Mouse (Mus musculus): Measurements from ENCODE around the gene Zbtb20. TPM values are rescaled to one million over a fixed set of nuclear protein-coding genes. Genes with fewer than 3 reads are reported as not detected.

The Zbtb20 gene
- total RNA-seq, 2 experiments from 2014 or later, result 317 to 369 TPM

DNA sequence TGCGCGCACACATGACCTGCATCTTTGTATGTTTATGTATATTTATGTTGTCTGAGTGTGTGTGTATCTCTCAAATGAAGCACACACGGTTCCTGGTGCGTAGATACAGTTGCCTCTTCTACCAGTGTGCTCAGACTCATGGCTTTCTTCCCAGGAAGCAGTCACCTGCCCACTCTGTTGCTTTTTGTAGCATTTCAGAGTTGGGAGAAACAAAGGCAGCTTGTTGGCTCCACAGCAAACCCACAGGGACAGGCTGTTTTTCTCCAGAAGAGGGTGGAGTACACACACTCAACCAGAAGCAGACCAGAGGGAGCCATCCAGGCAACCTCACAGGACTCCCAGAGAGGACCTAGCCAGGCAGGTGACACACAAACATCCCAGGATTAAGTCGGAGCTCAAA lies 750.3 kb downstream of the Zbtb20 start:
- DNase-seq (ENCODE audit: low spot score in 2 of 2), result peak in 1 of 2 experiments; percentile 67

DNA sequence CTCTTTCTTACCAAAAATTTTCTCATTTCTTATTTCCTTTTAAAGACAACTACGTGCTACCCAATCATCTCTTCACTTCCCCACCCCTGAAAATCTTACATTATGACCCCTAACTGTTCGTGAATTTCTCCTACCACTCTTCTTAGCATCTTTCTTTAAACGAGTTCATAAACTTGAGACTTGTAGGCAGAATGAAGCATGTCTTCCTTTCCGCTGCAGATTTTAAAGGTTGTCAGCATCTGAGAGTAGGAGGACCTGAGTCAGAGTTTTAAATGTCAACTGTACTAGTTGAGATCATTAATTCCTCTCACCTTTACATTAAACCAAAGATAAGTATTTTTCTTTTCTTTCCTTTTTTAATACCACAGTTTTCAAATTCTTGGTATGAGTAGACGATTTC lies 753.0 kb downstream of the Zbtb20 start:
- no peak for DNase-seq (ENCODE audit: low spot score in 2 of 2)

DNA sequence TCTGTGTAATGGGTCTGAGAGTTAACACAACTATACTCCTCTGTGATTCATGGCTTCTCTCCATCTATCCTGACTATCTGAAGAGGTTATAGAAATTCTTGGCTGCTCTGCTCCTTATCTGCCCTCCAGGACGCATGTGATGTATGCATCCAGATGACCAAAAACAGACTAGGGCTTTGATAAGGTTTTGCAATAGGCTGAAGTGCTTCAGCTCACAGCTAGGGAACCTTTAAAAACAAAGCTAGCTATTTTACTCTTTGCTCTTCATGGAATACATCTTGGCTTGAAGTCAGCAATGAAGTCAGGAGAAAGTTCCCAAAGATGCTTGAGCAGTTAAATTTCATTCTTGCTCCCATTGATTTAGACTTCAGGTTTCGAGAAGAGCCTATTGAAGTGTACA lies 756.1 kb downstream of the Zbtb20 start:
- DNase-seq (ENCODE audit: low spot score in 2 of 2), result no peak

DNA sequence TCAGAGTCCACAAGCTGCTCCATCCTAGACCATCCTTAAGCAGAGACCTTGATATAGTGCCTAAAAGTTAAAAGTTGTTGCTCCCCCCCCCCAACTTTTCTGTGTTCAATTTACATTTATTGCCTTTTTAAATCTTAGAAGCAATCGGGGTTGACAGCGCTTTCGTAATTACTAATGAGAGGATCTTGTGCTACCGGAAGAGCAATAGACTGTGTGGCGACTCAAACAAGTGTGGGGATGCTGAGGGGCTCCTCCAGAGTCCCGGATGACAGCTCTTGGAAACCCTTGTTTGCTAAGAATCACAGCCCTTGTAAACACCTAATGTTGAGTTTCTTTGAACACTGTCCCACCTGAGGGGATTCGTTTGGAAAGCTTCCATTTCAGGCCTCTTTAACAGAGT lies 758.4 kb downstream of the Zbtb20 start:
- DNase-seq (ENCODE audit: low spot score in 2 of 2), result no peak

DNA sequence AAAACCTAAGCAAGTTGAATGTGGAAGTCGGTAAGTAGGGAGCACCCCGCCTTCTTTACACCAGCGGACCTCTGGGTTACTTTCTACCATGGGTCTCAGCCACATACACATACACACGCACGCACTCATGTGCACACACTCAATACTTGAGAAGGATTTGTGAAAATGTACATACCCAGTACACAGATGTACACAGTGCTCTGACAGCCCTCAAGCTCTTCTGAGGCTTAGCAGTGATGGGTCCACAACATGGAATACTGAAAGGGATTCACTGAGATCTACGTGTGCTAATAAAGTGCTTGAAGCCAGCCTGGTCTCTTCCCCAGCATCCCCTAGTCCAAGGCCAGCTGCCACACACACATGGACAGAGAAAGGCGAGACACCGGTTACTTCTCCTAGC lies 761.6 kb downstream of the Zbtb20 start:
- DNase-seq (ENCODE audit: low spot score in 2 of 2), result peak in 1 of 2 experiments; percentile 42

DNA sequence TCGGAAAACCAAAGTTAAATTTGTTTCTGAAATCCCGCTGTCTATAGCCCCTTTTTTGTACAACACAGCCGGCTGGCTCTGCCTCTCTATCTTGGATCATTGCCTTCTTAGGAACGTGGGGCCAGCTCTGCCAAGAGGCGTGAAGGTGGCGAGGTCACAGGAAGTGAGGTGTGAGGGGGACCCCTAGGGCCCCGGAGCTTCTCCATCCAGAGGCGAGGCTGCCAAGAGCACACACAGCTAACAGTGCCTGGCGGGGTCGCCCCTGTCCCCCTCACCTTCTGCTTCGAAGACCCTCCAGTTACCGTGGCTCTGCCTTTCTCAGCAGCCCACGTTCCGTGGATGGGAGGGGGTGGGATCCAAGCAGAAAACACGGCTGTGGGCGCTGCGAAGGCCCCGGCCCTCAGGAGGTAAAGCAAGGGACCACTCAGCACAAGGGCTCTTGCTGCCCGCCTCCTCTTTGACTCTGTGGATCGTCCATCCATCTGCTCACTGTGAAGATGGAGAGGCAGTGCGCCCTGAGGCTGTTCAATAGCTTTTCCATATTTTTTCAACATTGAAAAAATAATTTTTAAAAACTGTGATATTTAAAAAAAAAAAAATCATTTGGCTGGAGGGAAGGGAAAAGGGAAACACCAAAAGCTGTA lies 762.8 kb downstream of the Zbtb20 start:
- DNase-seq (ENCODE audit: low spot score in 2 of 2), result peak in 1 of 2 experiments; percentile 38

DNA sequence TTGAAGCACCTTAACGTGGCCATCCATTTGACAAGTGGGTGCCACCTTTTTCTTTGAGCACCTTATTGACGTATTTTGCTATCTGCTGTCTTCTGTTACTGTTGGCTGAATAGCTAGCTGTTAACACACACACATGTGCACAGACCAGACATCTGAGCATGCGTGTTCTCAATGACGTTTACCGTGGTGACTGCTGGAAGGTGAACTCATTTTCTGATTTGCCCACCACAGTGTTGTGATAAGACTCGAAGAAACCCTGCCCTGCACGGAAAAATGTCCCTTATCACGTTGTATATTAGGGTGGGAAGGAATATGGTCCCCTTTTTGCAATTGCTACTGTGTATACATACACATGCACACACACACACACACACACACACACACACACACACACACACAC lies 765.5 kb downstream of the Zbtb20 start:
- no peak for DNase-seq (ENCODE audit: low spot score in 2 of 2)

DNA sequence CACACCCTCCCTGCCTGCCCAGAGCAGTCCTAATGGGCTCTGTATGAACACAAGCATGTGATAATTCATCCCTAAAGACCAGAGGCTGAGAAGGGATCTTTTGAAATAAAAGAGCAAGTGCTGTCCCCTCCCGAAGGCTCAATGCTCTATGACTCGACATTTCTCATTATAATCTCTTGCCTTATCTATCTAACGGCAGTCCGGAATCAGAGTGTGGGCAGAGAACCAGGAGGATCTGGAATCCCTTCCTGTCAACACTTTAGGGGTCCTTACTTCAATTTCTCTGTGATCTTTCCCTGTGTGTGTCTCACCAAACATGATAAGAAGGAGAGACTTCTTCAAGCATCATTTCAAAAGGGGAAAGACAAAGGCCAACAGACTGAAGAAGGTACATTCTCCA lies 770.2 kb downstream of the Zbtb20 start:
- DNase-seq (ENCODE audit: low spot score in 2 of 2), result no peak

DNA sequence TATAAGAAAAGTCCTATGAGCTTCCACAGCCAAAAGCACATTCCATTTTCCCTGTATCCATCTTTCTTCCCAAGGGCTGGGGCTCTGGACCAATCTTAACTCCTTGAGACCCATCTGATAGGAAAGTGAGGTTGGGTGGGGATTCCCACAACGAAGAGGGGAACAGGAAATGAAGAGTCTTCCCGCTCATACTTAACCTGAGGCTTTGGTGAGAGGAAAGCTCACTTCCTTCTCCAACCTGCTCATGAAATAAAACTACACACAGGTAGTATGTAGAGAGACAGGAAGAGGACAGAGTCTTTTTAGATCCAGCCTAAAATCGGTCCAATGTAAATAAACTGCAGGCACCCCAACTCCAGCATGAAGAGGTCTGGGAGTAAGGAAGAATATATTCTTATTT lies 771.3 kb downstream of the Zbtb20 start:
- DNase-seq (ENCODE audit: low spot score in 2 of 2), result no peak

DNA sequence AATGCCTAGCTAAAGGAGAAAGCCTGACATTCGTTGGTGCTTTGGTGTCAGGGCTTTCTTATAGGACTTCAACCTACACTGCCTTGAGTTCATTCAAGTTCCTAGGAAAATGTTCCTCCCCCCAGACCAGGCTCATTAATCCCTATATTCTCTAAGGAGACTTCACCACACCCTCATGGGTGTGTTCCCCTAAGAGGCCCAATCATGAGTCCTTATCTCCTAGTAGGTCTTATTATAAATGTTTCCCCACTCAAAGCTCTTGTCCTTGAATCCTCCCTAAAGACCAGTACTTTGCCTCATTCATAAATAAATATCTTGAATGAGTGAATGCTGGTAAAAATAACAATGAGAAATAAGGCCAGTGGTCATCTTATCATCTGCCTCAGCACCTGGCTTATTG lies 772.0 kb downstream of the Zbtb20 start:
- DNase-seq (ENCODE audit: low spot score in 2 of 2), result no peak

DNA sequence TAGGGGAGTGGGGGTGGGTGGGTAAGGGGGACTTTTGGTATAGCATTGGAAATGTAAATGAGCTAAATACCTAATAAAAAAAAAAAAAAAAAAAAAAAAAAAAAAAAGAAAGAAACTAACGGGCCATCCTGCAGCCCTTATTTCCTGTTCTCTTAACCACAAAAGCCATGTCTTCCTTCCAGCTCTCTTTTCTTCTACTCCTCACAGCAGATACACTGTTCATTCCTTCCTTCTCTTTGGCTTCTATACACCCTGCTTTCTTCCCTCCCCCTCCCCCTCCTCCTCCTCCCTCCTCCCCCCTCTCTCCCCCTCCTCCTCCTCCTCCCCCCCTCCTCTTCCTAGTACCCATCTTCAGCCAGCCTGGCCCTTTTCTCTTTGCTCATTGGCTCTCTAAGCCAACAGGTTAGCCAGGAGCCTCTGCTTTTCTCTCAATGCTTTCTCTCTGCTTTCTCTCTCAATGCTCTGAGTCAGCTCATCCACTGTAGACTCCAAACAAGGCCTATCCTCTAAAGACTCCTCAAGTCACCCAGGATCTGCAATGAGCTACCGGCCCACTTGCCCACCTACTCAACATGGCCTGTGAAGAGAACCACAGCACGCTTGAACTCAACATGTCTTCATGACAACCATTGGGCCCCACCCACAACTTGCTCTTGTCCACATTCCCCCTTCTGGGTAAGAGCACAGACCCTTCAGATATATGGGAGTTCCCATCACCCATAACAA lies 774.8 kb downstream of the Zbtb20 start:
- no peak for DNase-seq (ENCODE audit: low spot score in 2 of 2)

DNA sequence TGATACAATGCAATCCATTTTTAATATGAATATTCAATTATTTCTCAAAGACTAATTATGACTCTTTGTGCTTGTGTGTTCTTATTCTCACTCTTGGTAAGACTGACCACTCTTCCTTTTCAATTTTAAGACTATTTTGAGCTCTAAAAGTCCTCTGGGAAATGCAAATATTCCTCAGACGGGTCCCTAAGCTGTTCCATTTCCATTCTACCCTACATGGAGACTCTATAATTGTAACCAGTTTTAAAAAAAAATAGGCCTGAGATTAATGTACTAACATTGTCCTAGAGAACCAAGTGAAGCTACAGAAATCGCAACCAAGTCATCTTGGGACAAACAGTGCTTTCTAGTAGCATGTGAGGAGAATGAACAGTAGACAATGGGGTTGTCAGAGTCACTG lies 777.6 kb downstream of the Zbtb20 start:
- DNase-seq (ENCODE audit: low spot score in 2 of 2), result no peak

DNA sequence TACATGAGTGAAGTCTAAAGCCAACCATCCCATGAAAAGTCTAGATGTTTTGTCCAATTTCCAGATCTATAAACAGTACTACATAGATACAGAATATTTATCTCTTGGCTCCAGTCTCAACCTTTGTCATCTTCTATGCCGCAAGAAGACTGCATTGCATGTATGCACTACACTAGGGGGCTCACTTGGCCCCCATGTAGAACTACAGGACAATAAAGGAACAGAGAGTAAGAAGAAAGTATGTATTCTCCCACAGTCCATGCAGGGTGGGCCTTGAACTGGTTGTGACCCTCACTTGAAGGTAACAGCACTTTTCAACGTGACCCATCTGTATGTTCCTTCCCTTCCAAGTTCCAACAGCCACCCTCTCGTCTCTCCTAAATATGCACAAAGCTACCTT lies 778.6 kb downstream of the Zbtb20 start:
- no peak for DNase-seq (ENCODE audit: low spot score in 2 of 2)

DNA sequence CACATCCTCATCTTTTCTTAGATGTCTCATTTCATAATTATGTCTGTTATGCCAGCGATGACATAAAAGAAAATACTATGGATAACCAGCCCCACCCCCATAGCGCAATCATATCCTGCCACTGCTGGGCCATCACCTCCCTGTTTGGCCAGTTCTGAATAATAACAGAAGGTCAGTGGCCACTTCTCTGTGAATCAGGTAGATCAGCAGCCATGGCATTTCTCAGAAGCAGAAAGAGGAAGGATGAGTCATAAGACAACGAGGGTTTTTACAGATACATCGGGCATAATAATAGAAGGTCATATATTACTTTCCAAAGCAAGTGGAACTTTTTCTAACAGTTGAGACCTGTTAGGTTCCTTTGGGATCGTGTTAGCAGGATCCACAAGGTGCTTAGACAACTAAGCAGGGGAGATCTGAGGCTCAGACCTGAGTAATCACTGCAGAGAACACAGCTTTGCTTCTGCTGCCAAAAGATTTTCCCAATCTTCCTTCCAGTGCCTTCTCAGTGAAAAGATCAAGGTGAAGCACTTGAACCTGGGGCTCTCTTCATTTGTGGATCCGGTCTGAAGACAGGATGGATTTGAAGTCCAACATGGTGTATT lies 779.6 kb downstream of the Zbtb20 start:
- DNase-seq (ENCODE audit: low spot score in 2 of 2), result no peak

DNA sequence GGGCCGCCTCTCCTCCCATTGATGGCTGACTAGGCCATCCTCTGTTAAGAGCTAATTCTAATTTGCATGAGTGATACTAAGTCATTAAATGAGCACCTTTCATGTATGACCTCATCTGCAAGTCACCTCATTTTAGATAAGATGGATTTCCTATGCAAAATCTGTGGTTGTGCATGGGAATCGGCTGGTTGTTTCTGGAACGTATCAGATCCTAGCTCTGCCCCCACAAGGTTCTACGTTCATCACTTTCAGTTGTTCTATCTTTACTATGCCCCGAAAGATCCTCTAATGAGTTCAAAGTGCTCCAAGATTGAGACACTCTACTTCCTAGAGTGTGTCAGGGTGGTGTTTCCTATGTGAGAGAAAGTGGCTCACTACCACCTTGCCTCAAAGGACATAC lies 785.9 kb downstream of the Zbtb20 start:
- no peak for DNase-seq (ENCODE audit: low spot score in 2 of 2)

DNA sequence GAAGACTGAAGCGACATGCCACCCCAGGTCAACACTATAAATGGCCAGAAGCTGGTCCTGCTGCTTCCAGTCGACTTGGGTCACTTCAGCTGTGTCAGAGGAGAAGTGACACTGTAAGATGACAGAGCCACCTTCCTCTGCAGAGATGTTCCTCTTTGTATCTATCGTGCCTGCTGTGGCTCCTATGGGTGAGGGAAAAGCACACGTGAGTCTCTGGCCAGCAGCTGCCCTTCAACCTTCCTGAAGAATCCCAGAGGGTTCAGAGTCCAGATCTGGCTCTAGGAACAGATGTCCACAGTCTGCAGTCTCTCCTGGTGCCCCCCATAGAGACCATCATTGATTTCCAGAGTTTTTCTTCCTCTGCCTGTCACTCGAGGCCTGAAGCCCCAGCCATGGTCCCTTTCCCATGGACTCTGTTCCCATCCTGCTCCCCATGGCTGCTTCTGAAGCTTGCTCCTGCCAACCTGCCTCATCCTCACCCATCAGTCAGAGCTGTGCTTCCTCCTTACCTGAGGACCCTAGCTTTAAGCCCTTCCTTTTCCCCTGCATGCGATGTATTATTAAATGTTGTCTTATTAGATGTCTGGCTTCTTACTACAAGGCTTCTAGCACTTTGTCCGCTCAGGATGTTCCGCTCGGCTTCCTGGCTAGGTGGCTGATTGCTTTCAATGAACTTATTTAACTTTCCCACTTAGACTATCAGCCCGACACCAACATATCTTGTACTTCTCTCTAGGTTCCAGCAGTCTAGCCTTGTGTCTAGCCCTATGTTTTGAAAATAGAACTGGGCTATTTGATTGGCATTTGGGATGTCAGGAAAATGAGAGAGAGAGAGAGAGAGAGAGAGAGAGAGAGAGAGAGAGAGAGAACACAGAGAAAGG lies 786.7 kb downstream of the Zbtb20 start:
- no peak for DNase-seq (ENCODE audit: low spot score in 2 of 2)

DNA sequence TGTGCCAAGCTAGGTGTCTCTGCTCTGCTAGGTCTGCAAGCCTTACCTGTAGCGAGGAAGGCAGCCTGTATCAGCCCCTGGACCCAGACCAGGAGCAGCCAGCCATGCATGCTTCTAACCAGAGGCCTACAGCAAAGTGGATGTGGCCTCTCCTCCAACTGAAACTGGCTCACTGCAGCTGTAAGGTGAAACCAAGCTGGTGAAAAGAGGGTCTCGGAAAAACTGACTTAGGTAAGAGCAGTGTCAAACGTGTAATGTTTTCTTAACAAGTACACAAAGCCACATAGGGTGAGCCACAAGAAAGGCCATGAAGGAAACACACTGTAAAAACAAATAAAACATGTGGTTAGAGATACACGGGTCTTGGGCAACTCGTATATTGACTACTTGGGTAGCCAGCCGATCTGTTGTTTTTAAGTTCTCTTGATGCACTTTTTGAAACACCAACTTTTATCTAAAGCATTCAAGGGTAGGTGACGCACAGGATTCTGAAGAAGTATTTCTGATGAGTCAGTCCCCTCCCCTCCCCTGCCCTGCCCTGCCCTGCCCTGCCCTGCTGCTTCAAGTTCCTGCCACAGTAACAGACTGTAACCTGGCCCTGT lies 788.4 kb downstream of the Zbtb20 start, which contains the start of gene Tigit:
Gene Tigit, minus strand, starts transcription at position 169 of the 602 bp plus-strand sequence.
- no peak for DNase-seq (ENCODE audit: low spot score in 2 of 2)

DNA sequence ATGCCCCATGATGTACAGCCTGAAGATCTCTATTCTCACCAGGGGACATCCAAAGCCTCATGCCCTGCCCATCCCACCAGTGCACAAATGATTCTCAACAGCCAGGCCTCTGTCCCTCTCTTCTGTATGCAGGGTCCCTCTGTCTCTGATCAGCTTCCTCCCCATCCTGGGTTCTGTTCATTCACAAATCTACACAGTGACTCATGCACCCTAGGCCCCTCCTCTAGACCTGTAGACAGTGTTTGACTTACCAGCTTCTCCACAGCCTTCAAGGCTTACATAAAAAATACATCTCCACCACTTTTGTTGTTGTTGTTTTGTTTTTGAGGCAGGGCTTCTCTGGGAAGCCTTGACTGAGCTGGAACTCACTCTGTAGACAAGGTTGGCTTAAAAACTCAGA lies 789.2 kb downstream of the Zbtb20 start:
- no peak for DNase-seq (ENCODE audit: low spot score in 2 of 2)

DNA sequence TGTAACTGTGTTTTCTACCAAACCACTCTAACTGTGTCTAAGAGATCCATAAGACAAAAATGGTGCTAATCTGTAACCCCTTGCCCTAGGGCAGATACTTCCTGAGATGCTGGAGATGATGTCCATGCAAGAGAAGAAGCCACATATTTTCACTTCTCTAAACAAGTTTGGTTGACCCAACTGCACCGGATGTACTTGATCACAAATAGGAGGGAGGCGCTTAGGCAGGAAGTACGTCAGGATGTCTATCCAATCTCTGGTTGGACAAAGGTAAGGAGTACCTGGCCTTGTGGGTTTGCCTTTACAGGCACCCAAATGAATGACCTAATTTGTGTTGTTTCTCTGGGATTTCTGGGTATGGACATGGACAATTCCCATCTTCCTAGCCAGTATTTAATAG lies 792.6 kb downstream of the Zbtb20 start:
- no peak for DNase-seq (ENCODE audit: low spot score in 2 of 2)

DNA sequence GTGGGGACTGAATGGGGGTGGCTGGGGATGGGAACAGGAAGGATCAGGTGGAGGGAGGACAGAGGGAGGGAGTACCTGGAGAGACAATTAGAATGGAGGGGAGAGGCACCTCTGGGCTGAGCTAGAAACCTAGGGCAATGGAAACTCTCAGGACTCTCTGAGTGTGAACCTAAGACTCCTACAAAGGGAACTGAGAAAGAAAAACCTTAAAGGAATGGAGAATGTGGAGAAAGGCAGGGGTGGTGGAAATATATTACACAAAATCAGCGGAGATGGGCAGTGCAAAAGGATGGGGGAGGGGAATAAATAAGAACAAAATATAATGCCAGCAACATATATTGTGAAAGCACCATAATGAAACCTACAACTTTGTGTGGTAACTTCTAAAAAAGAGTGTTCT lies 796.3 kb downstream of the Zbtb20 start:
- no peak for DNase-seq (ENCODE audit: low spot score in 2 of 2)

DNA sequence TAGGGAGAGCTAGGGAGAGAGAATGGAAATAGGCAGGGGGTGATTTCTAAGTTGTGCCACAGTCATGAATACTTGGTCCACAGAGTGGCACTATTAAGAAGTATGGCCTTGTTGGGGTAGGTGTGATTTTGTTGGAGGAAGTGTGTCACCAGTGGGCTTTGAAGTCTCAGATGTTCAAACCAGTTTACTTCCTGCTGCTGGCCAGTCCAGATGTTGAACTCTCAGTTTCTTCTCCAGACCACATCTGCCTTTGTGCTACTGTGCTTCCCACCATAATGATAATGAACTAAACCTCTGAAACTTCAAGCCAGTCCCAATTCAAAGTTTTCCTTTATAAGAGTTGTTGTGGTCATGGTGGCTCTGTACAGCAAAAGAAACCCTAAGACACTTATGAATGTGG lies 797.0 kb downstream of the Zbtb20 start:
- no peak for DNase-seq (ENCODE audit: low spot score in 2 of 2)
